Mouse (Mus musculus): Measurements from ENCODE around the gene S100a4.

The S100a4 gene

GRCm38 (mm10) chr3:90600036-90600435 lies 3.5 kb upstream of the S100a4 start:
- no peak for DNase-seq

GRCm38 (mm10) chr3:90600458-90601195 lies 2.9 kb upstream of the S100a4 start:
- no peak for DNase-seq

GRCm38 (mm10) chr3:90601486-90602110 lies 2.0 kb upstream of the S100a4 start, which contains the start of gene Gm42674:
TSS of gene Gm42674 (plus strand) at chr3:90601904.
- DNase-seq = no peak

- no peak for DNase-seq
Observed at GRCm38 (mm10) chr3:90604416-90604815, 845 bp downstream of the S100a4 start.

- DNase-seq = no peak
Observed at GRCm38 (mm10) chr3:90605049-90605448, 1.5 kb downstream of the S100a4 start.

- no peak for DNase-seq
Observed at GRCm38 (mm10) chr3:90605736-90606135, 2.2 kb downstream of the S100a4 start.

GRCm38 (mm10) chr3:90606185-90606584 lies 2.6 kb downstream of the S100a4 start:
- no peak for DNase-seq

- DNase-seq = no peak
Observed at GRCm38 (mm10) chr3:90607361-90607760, 3.8 kb downstream of the S100a4 start.

- no peak for DNase-seq
Observed at GRCm38 (mm10) chr3:90608223-90608622, 4.7 kb downstream of the S100a4 start, which contains the start of gene S100a5. TSS of gene S100a5 (plus strand) at chr3:90608523.

GRCm38 (mm10) chr3:90609102-90609501 lies 5.5 kb downstream of the S100a4 start:
- peak; percentile 26 to 32 for DNase-seq

GRCm38 (mm10) chr3:90611494-90611893 lies 7.9 kb downstream of the S100a4 start:
- no peak for DNase-seq

- DNase-seq = peak; percentile 45 to 54
Observed at GRCm38 (mm10) chr3:90612061-90612460, 8.5 kb downstream of the S100a4 start.

GRCm38 (mm10) chr3:90612728-90613291 lies 9.2 kb downstream of the S100a4 start, which contains the start of gene S100a6:
TSS of gene S100a6 (plus strand) at chr3:90612882.
- peak; percentile 77 to 84 for DNase-seq

- DNase-seq = peak; percentile 28 to 35
Observed at GRCm38 (mm10) chr3:90613461-90614147, 10.0 kb downstream of the S100a4 start.

- DNase-seq = no peak
Observed at GRCm38 (mm10) chr3:90614148-90614530, 10.6 kb downstream of the S100a4 start.

GRCm38 (mm10) chr3:90614611-90615251 lies 11.2 kb downstream of the S100a4 start:
- DNase-seq = no peak

- DNase-seq = peak; percentile 82 to 87
Observed at GRCm38 (mm10) chr3:90615415-90615814, 11.8 kb downstream of the S100a4 start.

- DNase-seq = no peak
Observed at GRCm38 (mm10) chr3:90615911-90616310, 12.3 kb downstream of the S100a4 start.

GRCm38 (mm10) chr3:90617586-90617985 lies 14.0 kb downstream of the S100a4 start:
- peak; percentile 53 to 63 for DNase-seq

- no peak for DNase-seq
Observed at GRCm38 (mm10) chr3:90621552-90621951, 18.0 kb downstream of the S100a4 start.

- peak; percentile 33 to 41 for DNase-seq
Observed at GRCm38 (mm10) chr3:90623435-90624071, 20.0 kb downstream of the S100a4 start.

GRCm38 (mm10) chr3:90625496-90625895 lies 21.9 kb downstream of the S100a4 start:
- no peak for DNase-seq
